Mouse (Mus musculus): ENCODE results near the gene Msrb3. TPM values are rescaled to one million over a fixed set of nuclear protein-coding genes. Genes with fewer than 3 reads are reported as not detected.
A peak's percentile ranks its signal among the peaks of the same experiment; 100 is the strongest.

Gene Msrb3
- polyA plus RNA-seq, 2 experiments = 13.9 to 28.8 TPM

GRCm38 (mm10) chr10:120861674-120862073 is 37.2 kb downstream of the Msrb3 start:
- DNase-seq (ENCODE audit: low spot score) = no peak
- no peak for TF ChIP-seq POLR2A (IDR thresholded peaks at IDR 0.05; ENCODE audit: borderline replicate concordance, extremely low read depth, insufficient read depth, insufficient read length)
- Histone ChIP-seq H3K4me1 (ENCODE audit: control insufficient read depth, insufficient read depth, low read length) (peaks cover 32% of the 10 kb centered on the region), H3K9ac (ENCODE audit: low read depth, low read length, severe bottlenecking) (no peak overlapping the region), H3K4me3 (replicated peaks; ENCODE audit: low read length) (no peak overlapping the region), H3K36me3 (ENCODE audit: control insufficient read depth, insufficient read depth, low read length) (no peaks in the 10 kb centered on the region), H3K9me3 (ENCODE audit: control insufficient read depth, low read length) (no peaks in the 10 kb centered on the region), H3K27me3 (ENCODE audit: control insufficient read depth, insufficient read depth, low read length) (no peaks in the 10 kb centered on the region), H3K4me2 (replicated peaks; ENCODE audit: low read depth, low read length, severe bottlenecking) (no peak overlapping the region), H3K27ac (replicated peaks; ENCODE audit: low read depth, low read length) (no peak overlapping the region)
- ATAC-seq (ENCODE audit: low FRiP score, low read depth) = no peak
- WGBS = 93% methylated on average over 12 of the region's 12 CpGs

GRCm38 (mm10) chr10:120861194-120861593 is 37.7 kb downstream of the Msrb3 start:
- H3K27ac ChIP-seq (replicated peaks; ENCODE audit: low read depth, low read length) = no peak overlapping the region
- TF ChIP-seq POLR2A (IDR thresholded peaks at IDR 0.05; ENCODE audit: borderline replicate concordance, extremely low read depth, insufficient read depth, insufficient read length) = no peak
- no peaks in the 10 kb centered on the region for H3K27me3 ChIP-seq (ENCODE audit: control insufficient read depth, insufficient read depth, low read length)
- WGBS = 87% methylated on average over 3 of the region's 3 CpGs
- DNase-seq (ENCODE audit: low spot score) = no peak
- H3K4me2 ChIP-seq (replicated peaks; ENCODE audit: low read depth, low read length, severe bottlenecking) = no peak overlapping the region
- H3K4me3 ChIP-seq (replicated peaks; ENCODE audit: low read length) = no peak overlapping the region
- no peak for ATAC-seq (ENCODE audit: low FRiP score, low read depth)
- no peak overlapping the region for H3K9ac ChIP-seq (ENCODE audit: low read depth, low read length, severe bottlenecking)
- H3K9me3 ChIP-seq (ENCODE audit: control insufficient read depth, low read length) = no peaks in the 10 kb centered on the region
- H3K36me3 ChIP-seq (ENCODE audit: control insufficient read depth, insufficient read depth, low read length) = no peaks in the 10 kb centered on the region
- H3K4me1 ChIP-seq (ENCODE audit: control insufficient read depth, insufficient read depth, low read length) = peaks cover 32% of the 10 kb centered on the region

- WGBS = 37% methylated on average over 13 of the region's 13 CpGs
- Histone ChIP-seq H3K27me3 (ENCODE audit: control insufficient read depth, insufficient read depth, low read length) (no peaks in the 10 kb centered on the region), H3K27ac (replicated peaks; ENCODE audit: low read depth, low read length) (no peak overlapping the region), H3K9me3 (ENCODE audit: control insufficient read depth, low read length) (no peaks in the 10 kb centered on the region), H3K36me3 (ENCODE audit: control insufficient read depth, insufficient read depth, low read length) (no peaks in the 10 kb centered on the region), H3K4me2 (replicated peaks; ENCODE audit: low read depth, low read length, severe bottlenecking) (peak overlapping the region; percentile 31), H3K4me3 (replicated peaks; ENCODE audit: low read length) (no peak overlapping the region), H3K4me1 (ENCODE audit: control insufficient read depth, insufficient read depth, low read length) (peaks cover 49% of the 10 kb centered on the region), H3K9ac (ENCODE audit: low read depth, low read length, severe bottlenecking) (no peak overlapping the region)
- ATAC-seq (ENCODE audit: low FRiP score, low read depth) (peak; percentile 74; the same call in 1 of the 2 replicates), DNase-seq (ENCODE audit: low spot score) (peak; percentile 70)
- TF ChIP-seq POLR2A (IDR thresholded peaks at IDR 0.05; ENCODE audit: borderline replicate concordance, extremely low read depth, insufficient read depth, insufficient read length) = no peak
Measured at GRCm38 (mm10) chr10:120857531-120858001, 41.3 kb downstream of the Msrb3 start.

GRCm38 (mm10) chr10:120854329-120854728 is 44.6 kb downstream of the Msrb3 start:
- Histone ChIP-seq H3K9ac (ENCODE audit: low read depth, low read length, severe bottlenecking) (no peak overlapping the region), H3K4me1 (ENCODE audit: control insufficient read depth, insufficient read depth, low read length) (peaks cover 67% of the 10 kb centered on the region), H3K4me2 (replicated peaks; ENCODE audit: low read depth, low read length, severe bottlenecking) (no peak overlapping the region), H3K36me3 (ENCODE audit: control insufficient read depth, insufficient read depth, low read length) (no peaks in the 10 kb centered on the region), H3K27ac (replicated peaks; ENCODE audit: low read depth, low read length) (no peak overlapping the region), H3K27me3 (ENCODE audit: control insufficient read depth, insufficient read depth, low read length) (no peaks in the 10 kb centered on the region), H3K9me3 (ENCODE audit: control insufficient read depth, low read length) (no peaks in the 10 kb centered on the region), H3K4me3 (replicated peaks; ENCODE audit: low read length) (no peak overlapping the region)
- ATAC-seq (ENCODE audit: low FRiP score, low read depth) (no peak), DNase-seq (ENCODE audit: low spot score) (no peak)
- TF ChIP-seq POLR2A (IDR thresholded peaks at IDR 0.05; ENCODE audit: borderline replicate concordance, extremely low read depth, insufficient read depth, insufficient read length) = no peak
- 42% methylated on average over 10 of the region's 10 CpGs for WGBS

- Histone ChIP-seq H3K4me1 (ENCODE audit: control insufficient read depth, insufficient read depth, low read length) (peaks cover 62% of the 10 kb centered on the region), H3K27me3 (ENCODE audit: control insufficient read depth, insufficient read depth, low read length) (no peaks in the 10 kb centered on the region), H3K4me3 (replicated peaks; ENCODE audit: low read length) (no peak overlapping the region), H3K4me2 (replicated peaks; ENCODE audit: low read depth, low read length, severe bottlenecking) (no peak overlapping the region), H3K9ac (ENCODE audit: low read depth, low read length, severe bottlenecking) (no peak overlapping the region), H3K9me3 (ENCODE audit: control insufficient read depth, low read length) (no peaks in the 10 kb centered on the region), H3K27ac (replicated peaks; ENCODE audit: low read depth, low read length) (no peak overlapping the region), H3K36me3 (ENCODE audit: control insufficient read depth, insufficient read depth, low read length) (no peaks in the 10 kb centered on the region)
- WGBS = 24% methylated on average over 9 of the region's 9 CpGs
- no peak for TF ChIP-seq POLR2A (IDR thresholded peaks at IDR 0.05; ENCODE audit: borderline replicate concordance, extremely low read depth, insufficient read depth, insufficient read length)
- DNase-seq (ENCODE audit: low spot score) (no peak), ATAC-seq (ENCODE audit: low FRiP score, low read depth) (no peak)
Measured at GRCm38 (mm10) chr10:120853816-120854215, 45.1 kb downstream of the Msrb3 start.
